Comparison of ENCODE assay signal across 19 mouse cellular contexts in the genomic region with DNA sequence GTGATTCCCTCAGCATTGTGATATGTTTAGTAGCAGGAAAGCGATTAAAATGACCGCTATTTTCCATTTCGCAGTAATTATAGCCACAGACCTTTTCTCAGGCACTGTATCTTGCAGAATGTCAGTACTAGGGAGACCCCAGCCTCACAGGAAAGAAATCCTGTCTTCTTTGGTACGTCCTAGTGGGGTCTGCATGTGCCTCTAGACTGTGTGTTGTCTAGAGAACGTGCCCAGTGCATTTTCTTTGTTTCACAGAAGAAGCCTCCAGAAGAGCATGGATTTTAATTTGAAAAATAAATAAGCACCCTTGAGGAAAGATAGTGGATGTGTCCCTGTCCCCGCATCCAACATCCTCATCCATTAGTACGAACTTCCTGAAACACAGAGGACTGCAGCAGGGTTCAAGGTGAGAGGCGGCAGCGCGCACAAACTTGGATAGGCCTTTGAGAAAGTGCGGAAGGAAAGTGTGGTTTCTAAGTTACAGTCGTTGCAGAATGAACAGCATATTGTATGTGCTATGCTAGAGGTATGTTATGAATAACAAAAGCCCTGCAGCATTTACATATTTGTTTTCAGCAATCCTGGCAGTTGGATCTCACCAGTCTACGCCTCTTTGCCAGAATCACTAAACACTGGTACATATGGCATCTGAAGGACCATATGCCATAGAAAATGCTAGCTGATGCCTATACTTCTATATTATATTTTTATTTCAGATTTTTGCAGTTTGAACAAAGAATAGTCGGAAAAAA. TPM values are rescaled to one million over a fixed set of nuclear protein-coding genes. Genes with fewer than 3 reads are reported as not detected.
DNase-seq lines count a peak whose midpoint lies in the region; ATAC-seq and TF ChIP-seq lines count a peak whose summit lies in the region.
"Had no signal": no experiment of that assay in that cellular context is flagged by ENCODE, and none has a peak within 500 bp of the region (broad histone marks: within the 10 kb centered on the region; RNA-seq: fewer than 3 reads in every experiment).

No protein-coding gene starts in this region.

- no peak overlapping the region for H3K4me3 ChIP-seq in embryonic facial prominence, embryonic 14.5 days (ENCODE audit: low read depth, low read length)
- no peak overlapping the region for H3K4me3 ChIP-seq in embryonic facial prominence, embryonic 10.5 days
- no peak overlapping the region for H3K4me3 ChIP-seq in forebrain, embryonic 16.5 days (replicated peaks; ENCODE audit: low read length)
- H3K4me3 ChIP-seq in midbrain, postnatal 0 days (ENCODE audit: low read depth, low read length), result no peak overlapping the region
- H3K4me3 ChIP-seq: heart, embryonic 12.5 days; liver, embryonic 12.5 days; megakaryocyte, embryonic 14.5 days; neural tube, embryonic 12.5 days had no signal

- WGBS in embryonic facial prominence, embryonic 14.5 days, result 79% methylated on average over 14 of the region's 14 CpGs
- WGBS in embryonic facial prominence, embryonic 10.5 days, result 84% methylated on average over 14 of the region's 14 CpGs
- 49% methylated on average over 14 of the region's 14 CpGs for WGBS in forebrain, embryonic 16.5 days
- WGBS in midbrain, postnatal 0 days, result 69% methylated on average over 14 of the region's 14 CpGs

- H3K9ac ChIP-seq in embryonic facial prominence, embryonic 14.5 days (ENCODE audit: low read depth, low read length), result no peak overlapping the region
- peak overlapping the region; percentile 19; the same call in 1 of the 2 replicates for H3K9ac ChIP-seq in forebrain, embryonic 16.5 days (replicated peaks; ENCODE audit: low read depth, low read length)
- H3K9ac ChIP-seq in midbrain, postnatal 0 days (replicated peaks; ENCODE audit: low read length, poor library complexity, severe bottlenecking), result no peak overlapping the region
- H3K9ac ChIP-seq: heart, embryonic 12.5 days; liver, embryonic 12.5 days; neural tube, embryonic 12.5 days had no signal

- ATAC-seq in embryonic facial prominence, embryonic 14.5 days (ENCODE audit: low read depth), result no peak
- peak; percentile 94 for ATAC-seq in forebrain, embryonic 16.5 days
- ATAC-seq in midbrain, postnatal 0 days (ENCODE audit: low FRiP score), result no peak
- ATAC-seq: liver, embryonic 12.5 days; lung, postnatal 0 days; Patski had no signal

- H3K36me3 ChIP-seq in embryonic facial prominence, embryonic 14.5 days (ENCODE audit: control insufficient read depth, insufficient read depth, low read length), result no peaks in the 10 kb centered on the region
- no peaks in the 10 kb centered on the region for H3K36me3 ChIP-seq in embryonic facial prominence, embryonic 10.5 days (replicated peaks)
- no peaks in the 10 kb centered on the region for H3K36me3 ChIP-seq in forebrain, embryonic 16.5 days (ENCODE audit: control insufficient read depth, insufficient read depth)
- H3K36me3 ChIP-seq in midbrain, postnatal 0 days (ENCODE audit: insufficient read depth, low read length), result no peaks in the 10 kb centered on the region
- H3K36me3 ChIP-seq: heart, embryonic 12.5 days; liver, embryonic 12.5 days; neural tube, embryonic 12.5 days had no signal

- no peak for DNase-seq in embryonic facial prominence, embryonic 14.5 days (ENCODE audit: low spot score)
- DNase-seq in embryonic facial prominence, embryonic 10.5 days (ENCODE audit: low spot score), result no peak
- peak; percentile 5 for DNase-seq in layer of hippocampus, adult 8-10 months (ENCODE audit: low spot score in 2 of 2)
- no peak for DNase-seq in layer of hippocampus, postnatal 36 days
- DNase-seq in midbrain, postnatal 0 days (ENCODE audit: low spot score), result peak; percentile 17
- DNase-seq in B cell, adult 2 months, result no peak
- no peak for DNase-seq in cerebellum, adult 11 months
- DNase-seq: cerebellum, adult 9-10 months; heart, postnatal 4 days; kidney, adult 18-20 months; kidney, postnatal 36 days; left cerebral cortex, postnatal 4 days had no signal

- no peak overlapping the region for H3K27ac ChIP-seq in embryonic facial prominence, embryonic 14.5 days (replicated peaks; ENCODE audit: low read depth, low read length)
- no peak overlapping the region for H3K27ac ChIP-seq in embryonic facial prominence, embryonic 10.5 days (replicated peaks)
- H3K27ac ChIP-seq in forebrain, embryonic 16.5 days (ENCODE audit: low read length), result peak overlapping the region; percentile 62
- no peak overlapping the region for H3K27ac ChIP-seq in midbrain, postnatal 0 days (ENCODE audit: low read depth, low read length)
- H3K27ac ChIP-seq: liver, embryonic 12.5 days; neural tube, embryonic 12.5 days had no signal

- no peak for TF ChIP-seq CTCF in midbrain, postnatal 0 days (IDR thresholded peaks at IDR 0.05)

- no peaks in the 10 kb centered on the region for H3K4me1 ChIP-seq in embryonic facial prominence, embryonic 14.5 days (ENCODE audit: control insufficient read depth, insufficient read depth, low read length)
- no peaks in the 10 kb centered on the region for H3K4me1 ChIP-seq in embryonic facial prominence, embryonic 10.5 days
- peaks cover 9% of the 10 kb centered on the region for H3K4me1 ChIP-seq in forebrain, embryonic 16.5 days (replicated peaks; ENCODE audit: control insufficient read depth, insufficient read depth, low read length)
- H3K4me1 ChIP-seq in midbrain, postnatal 0 days (ENCODE audit: insufficient read depth, low read length), result no peaks in the 10 kb centered on the region
- H3K4me1 ChIP-seq: heart, embryonic 12.5 days; liver, embryonic 12.5 days; megakaryocyte, embryonic 14.5 days; neural tube, embryonic 12.5 days had no signal

- no peaks in the 10 kb centered on the region for H3K9me3 ChIP-seq in embryonic facial prominence, embryonic 14.5 days (ENCODE audit: control insufficient read depth, low read length)
- no peaks in the 10 kb centered on the region for H3K9me3 ChIP-seq in embryonic facial prominence, embryonic 10.5 days
- H3K9me3 ChIP-seq in forebrain, embryonic 16.5 days (ENCODE audit: control insufficient read depth, low read length), result no peaks in the 10 kb centered on the region
- no peaks in the 10 kb centered on the region for H3K9me3 ChIP-seq in midbrain, postnatal 0 days (ENCODE audit: low read length)
- H3K9me3 ChIP-seq: heart, embryonic 12.5 days; liver, embryonic 12.5 days; megakaryocyte, embryonic 14.5 days; neural tube, embryonic 12.5 days had no signal

- no peaks in the 10 kb centered on the region for H3K27me3 ChIP-seq in embryonic facial prominence, embryonic 14.5 days (replicated peaks; ENCODE audit: control insufficient read depth, insufficient read depth, low read length)
- no peaks in the 10 kb centered on the region; the same call in 1 of the 2 replicates for H3K27me3 ChIP-seq in embryonic facial prominence, embryonic 10.5 days (replicated peaks; ENCODE audit: low read depth, poor library complexity, severe bottlenecking)
- no peaks in the 10 kb centered on the region for H3K27me3 ChIP-seq in forebrain, embryonic 16.5 days (replicated peaks; ENCODE audit: control insufficient read depth, insufficient read depth, low read length)
- H3K27me3 ChIP-seq in midbrain, postnatal 0 days (ENCODE audit: insufficient read depth, low read length), result no peaks in the 10 kb centered on the region
- H3K27me3 ChIP-seq: heart, embryonic 12.5 days; liver, embryonic 12.5 days; megakaryocyte, embryonic 14.5 days; neural tube, embryonic 12.5 days had no signal

- peak overlapping the region; percentile 23; the same call in 1 of the 2 replicates for H3K4me2 ChIP-seq in embryonic facial prominence, embryonic 14.5 days (ENCODE audit: low read depth, low read length)
- 0 out of 2 replicates have a peak overlapping the region, but pooled peaks have one; percentile 23 for H3K4me2 ChIP-seq in forebrain, embryonic 16.5 days (ENCODE audit: low read length)
- H3K4me2 ChIP-seq in midbrain, postnatal 0 days (ENCODE audit: low read depth, low read length, poor library complexity, severe bottlenecking), result no peak overlapping the region
- H3K4me2 ChIP-seq: heart, embryonic 12.5 days; liver, embryonic 12.5 days; neural tube, embryonic 12.5 days had no signal

RNA-seq across cellular contexts. Expression of gene Prdm8, which starts 28.3 kb away (rescaled TPM):
- 0.41 and 0.43 TPM in 2 replicates for polyA plus RNA-seq in embryonic facial prominence, embryonic 14.5 days (2014; fragmentation: Nextera tagmentation; extraction: Ambion mirVana)
- polyA plus RNA-seq in embryonic facial prominence, embryonic 10.5 days (2016; fragmentation: Nextera tagmentation; extraction: Ambion mirVana), result 0.05 and 0.19 TPM in 2 replicates
- total RNA-seq in layer of hippocampus, adult 8-10 months (2022), result 10 to 100 TPM; 67.7 to 76.1 (median 71.5) TPM
- 100 to 1,000 TPM in 1 of 2 experiments, 10 to 100 TPM in 1; 88.7 to 101 TPM for total RNA-seq in layer of hippocampus, postnatal 36 days (2021)
- polyA plus RNA-seq in forebrain, embryonic 16.5 days (2015; fragmentation: Nextera tagmentation; extraction: Ambion mirVana), result 6.4 and 7.1 TPM in 2 replicates
- 8.5 and 12.8 TPM in 2 replicates for total RNA-seq in midbrain, postnatal 0 days (2014; rRNA removed)
- polyA plus RNA-seq in midbrain, postnatal 0 days (2015; fragmentation: Nextera tagmentation; extraction: Ambion mirVana), result 0.56 and 0.62 TPM in 2 replicates
- polyA plus RNA-seq: heart, embryonic 12.5 days; liver, embryonic 12.5 days had no signal

Comparison
In these comparisons a context has a peak if more than half of its experiments do, and no peak if none do; other contexts are left out.
1. DNase-seq: peak in layer of hippocampus, adult 8-10 months (2 of 2) and midbrain, postnatal 0 days (single experiment); none in embryonic facial prominence, embryonic 14.5 days (single experiment), embryonic facial prominence, embryonic 10.5 days (single experiment), layer of hippocampus, postnatal 36 days (0 of 2), B cell, adult 2 months (0 of 2) and cerebellum, adult 11 months (single experiment).